Mouse (Mus musculus): ENCODE data around the gene Fam151b. TPM values are rescaled to one million over a fixed set of nuclear protein-coding genes. Genes with fewer than 3 reads are reported as not detected.

Fam151b gene
- polyA plus RNA-seq, 1 experiment from 2014 or later: 0.12 TPM

DNA sequence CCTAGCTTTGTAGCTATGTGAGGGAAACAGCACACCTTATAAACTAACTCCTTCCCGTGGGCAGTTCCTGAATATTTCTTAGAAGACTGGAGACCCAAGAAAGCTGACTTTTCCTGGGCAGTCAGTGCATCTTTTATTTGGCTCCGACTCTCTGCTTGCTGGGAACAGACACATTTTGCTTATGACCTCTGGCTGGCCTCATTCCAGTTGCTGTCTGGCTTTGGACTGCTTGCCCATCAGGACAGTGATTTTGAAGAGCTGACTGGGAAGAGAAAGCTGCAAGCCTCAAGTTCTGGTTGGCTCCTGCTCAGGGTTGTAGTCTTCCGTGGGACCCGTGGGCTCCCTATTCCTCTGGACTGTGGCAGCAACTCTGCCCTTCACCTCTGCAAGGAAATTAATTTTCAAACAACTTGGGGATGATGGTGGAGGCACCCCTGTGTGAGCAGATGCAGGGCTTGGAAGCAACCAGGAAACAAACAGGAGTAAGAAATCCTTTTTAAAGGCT, 56.4 kb downstream of the Fam151b start:
- ATAC-seq (ENCODE audit: insufficient read depth, low FRiP score): no peak
- Histone ChIP-seq H3K4me2 (ENCODE audit: low read depth, low read length) (no peak overlapping the region), H3K27ac (ENCODE audit: low read length) (no peak overlapping the region), H3K4me3 (replicated peaks; ENCODE audit: low read length) (no peak overlapping the region), H3K9me3 (replicated peaks; ENCODE audit: control insufficient read depth, low read length) (no peaks in the 10 kb centered on the region), H3K27me3 (ENCODE audit: control insufficient read depth, insufficient read depth, low read length) (peaks cover 47% of the 10 kb centered on the region), H3K9ac (ENCODE audit: low read length) (no peak overlapping the region), H3K36me3 (ENCODE audit: control insufficient read depth, insufficient read depth, low read length) (no peaks in the 10 kb centered on the region), H3K4me1 (ENCODE audit: control insufficient read depth, insufficient read depth, low read length) (peaks cover 9% of the 10 kb centered on the region; the same call in 1 of the 2 replicates)
- WGBS: 34% methylated on average over 4 of the region's 4 CpGs

DNA sequence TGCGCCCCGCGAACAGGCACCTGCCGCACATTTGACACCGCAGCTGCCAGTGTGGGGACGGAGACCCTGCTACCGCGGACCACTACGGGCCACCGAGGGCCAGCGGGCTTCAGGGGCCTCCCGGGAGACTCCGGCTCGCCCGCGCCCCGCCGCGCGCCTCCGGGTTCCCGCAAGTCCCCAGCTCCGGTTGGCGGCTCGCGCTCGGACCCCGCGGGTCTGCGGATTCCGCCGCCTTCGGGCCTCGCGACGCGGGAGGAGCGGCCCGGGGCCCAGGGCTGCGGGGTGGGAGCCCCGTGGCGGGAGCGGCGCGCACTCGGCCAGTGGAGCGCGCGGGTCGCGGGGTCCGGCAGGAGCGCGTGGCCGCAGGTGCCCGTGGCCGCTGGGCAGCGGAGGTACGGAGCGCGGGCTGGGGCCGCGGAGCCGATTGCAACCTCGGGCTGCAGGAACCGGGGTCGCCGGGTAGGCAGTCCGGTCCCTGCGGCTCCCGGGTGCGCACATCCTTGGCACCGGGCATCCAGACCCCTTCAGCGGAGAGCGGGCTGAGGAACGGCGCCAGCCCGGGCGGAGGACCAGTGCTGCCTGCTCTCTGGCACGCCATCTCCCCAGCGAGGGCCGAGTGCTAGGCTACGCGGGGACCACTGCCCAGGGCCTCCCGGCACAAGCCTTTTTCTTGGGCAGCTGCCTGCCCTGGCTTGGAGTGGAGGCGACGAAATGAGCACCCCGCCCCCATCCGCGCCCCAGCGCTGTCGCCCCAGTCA, 57.3 kb downstream of the Fam151b start:
- peak overlapping the region; percentile 60 for H3K9ac ChIP-seq (ENCODE audit: low read length)
- under 1% methylated on average over 88 of the region's 92 CpGs for WGBS
- peak; percentile 36; the same call in 1 of the 2 replicates for ATAC-seq (ENCODE audit: insufficient read depth, low FRiP score)

DNA sequence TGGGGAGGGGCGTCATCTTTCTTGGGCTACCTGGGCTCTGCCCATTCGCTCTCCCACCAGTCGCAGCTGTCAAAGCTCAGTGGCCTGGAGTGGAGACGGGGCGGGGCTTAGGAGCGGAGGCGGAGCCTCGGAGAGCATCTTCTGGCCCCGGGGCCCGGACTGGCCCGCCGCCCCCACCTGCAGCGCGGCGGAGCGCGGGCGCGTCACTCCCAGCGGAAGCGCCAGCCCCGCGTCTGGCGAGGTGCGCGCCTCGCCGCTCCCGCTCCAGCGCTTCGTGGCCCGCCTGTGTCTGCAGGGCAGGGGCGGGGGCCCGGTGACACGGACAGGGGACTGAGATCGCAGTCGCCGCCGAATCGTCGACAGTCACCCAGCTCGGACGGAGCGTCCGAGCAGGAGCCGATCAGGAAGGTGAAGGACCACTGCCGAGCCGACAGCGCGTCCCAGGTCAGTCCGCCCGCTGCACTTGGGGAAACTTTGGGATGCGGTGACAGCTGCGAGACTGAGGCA, 58.0 kb downstream of the Fam151b start, which contains the start of gene Ankrd34b:
TSS of gene Ankrd34b (plus strand) at position 139 of the 507 bp plus-strand sequence.
- Histone ChIP-seq H3K36me3 (ENCODE audit: control insufficient read depth, insufficient read depth, low read length) (no peaks in the 10 kb centered on the region), H3K27ac (ENCODE audit: low read length) (no peak within 1 kb of the TSS), H3K4me3 (replicated peaks; ENCODE audit: low read length) (peak within 1 kb of the TSS; percentile 56), H3K9ac (ENCODE audit: low read length) (peak within 1 kb of the TSS; percentile 60), H3K4me1 (ENCODE audit: control insufficient read depth, insufficient read depth, low read length) (peaks cover 9% of the 10 kb centered on the region; the same call in 1 of the 2 replicates), H3K9me3 (replicated peaks; ENCODE audit: control insufficient read depth, low read length) (no peaks in the 10 kb centered on the region), H3K4me2 (ENCODE audit: low read depth, low read length) (peak within 1 kb of the TSS; percentile 96), H3K27me3 (ENCODE audit: control insufficient read depth, insufficient read depth, low read length) (peaks cover 47% of the 10 kb centered on the region)
- WGBS: 1% methylated on average over 54 of the region's 54 CpGs
- peak; percentile 65 for ATAC-seq (ENCODE audit: insufficient read depth, low FRiP score)

More for the DNA sequence above, 57.3 kb downstream of the Fam151b start:
- H3K36me3 ChIP-seq (ENCODE audit: control insufficient read depth, insufficient read depth, low read length): no peaks in the 10 kb centered on the region
- peaks cover 9% of the 10 kb centered on the region; the same call in 1 of the 2 replicates for H3K4me1 ChIP-seq (ENCODE audit: control insufficient read depth, insufficient read depth, low read length)
- H3K4me2 ChIP-seq (ENCODE audit: low read depth, low read length): peak overlapping the region; percentile 96
- no peak overlapping the region for H3K27ac ChIP-seq (ENCODE audit: low read length)
- H3K4me3 ChIP-seq (replicated peaks; ENCODE audit: low read length): peak overlapping the region; percentile 56
- peaks cover 47% of the 10 kb centered on the region for H3K27me3 ChIP-seq (ENCODE audit: control insufficient read depth, insufficient read depth, low read length)
- H3K9me3 ChIP-seq (replicated peaks; ENCODE audit: control insufficient read depth, low read length): no peaks in the 10 kb centered on the region

- H3K4me1 ChIP-seq (ENCODE audit: control insufficient read depth, insufficient read depth, low read length): peaks cover 9% of the 10 kb centered on the region; the same call in 1 of the 2 replicates
- H3K9ac ChIP-seq (ENCODE audit: low read length): no peak overlapping the region
- H3K9me3 ChIP-seq (replicated peaks; ENCODE audit: control insufficient read depth, low read length): no peaks in the 10 kb centered on the region
- no peak for ATAC-seq (ENCODE audit: insufficient read depth, low FRiP score)
- no peak overlapping the region for H3K4me2 ChIP-seq (ENCODE audit: low read depth, low read length)
- H3K27me3 ChIP-seq (ENCODE audit: control insufficient read depth, insufficient read depth, low read length): peaks cover 47% of the 10 kb centered on the region
- no peaks in the 10 kb centered on the region for H3K36me3 ChIP-seq (ENCODE audit: control insufficient read depth, insufficient read depth, low read length)
- no peak overlapping the region for H3K27ac ChIP-seq (ENCODE audit: low read length)
- no peak overlapping the region for H3K4me3 ChIP-seq (replicated peaks; ENCODE audit: low read length)
- 43% methylated on average over 3 of the region's 3 CpGs for WGBS
These were observed 60.1 kb downstream of the Fam151b start for GRCm38 (mm10) chr13:92423711-92424110.

DNA sequence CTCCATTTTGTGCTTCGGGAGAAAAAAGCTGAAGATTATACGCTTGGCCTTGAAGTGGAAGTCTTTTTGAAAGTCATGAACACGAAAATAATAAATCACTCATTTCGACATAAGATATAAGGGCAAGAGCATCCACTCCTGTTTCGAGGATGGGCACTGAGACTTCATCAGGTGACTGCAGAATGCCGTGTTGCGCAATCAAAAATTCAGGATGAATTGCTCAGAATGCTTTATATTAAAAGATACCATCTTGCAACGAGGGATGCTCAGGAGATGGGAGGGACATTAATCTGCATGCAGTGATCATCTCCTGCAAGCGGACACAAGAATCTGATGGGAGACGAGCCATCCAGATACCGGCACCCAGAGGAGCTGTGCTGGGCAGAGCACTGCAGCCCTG, 64.2 kb downstream of the Fam151b start:
- WGBS: 81% methylated on average over 11 of the region's 11 CpGs
- ATAC-seq (ENCODE audit: insufficient read depth, low FRiP score): no peak
- Histone ChIP-seq H3K4me3 (replicated peaks; ENCODE audit: low read length) (no peak overlapping the region), H3K27ac (ENCODE audit: low read length) (no peak overlapping the region), H3K27me3 (ENCODE audit: control insufficient read depth, insufficient read depth, low read length) (peaks cover 10% of the 10 kb centered on the region), H3K4me1 (ENCODE audit: control insufficient read depth, insufficient read depth, low read length) (no peaks in the 10 kb centered on the region), H3K36me3 (ENCODE audit: control insufficient read depth, insufficient read depth, low read length) (no peaks in the 10 kb centered on the region), H3K9me3 (replicated peaks; ENCODE audit: control insufficient read depth, low read length) (no peaks in the 10 kb centered on the region), H3K4me2 (ENCODE audit: low read depth, low read length) (no peak overlapping the region), H3K9ac (ENCODE audit: low read length) (no peak overlapping the region)

DNA sequence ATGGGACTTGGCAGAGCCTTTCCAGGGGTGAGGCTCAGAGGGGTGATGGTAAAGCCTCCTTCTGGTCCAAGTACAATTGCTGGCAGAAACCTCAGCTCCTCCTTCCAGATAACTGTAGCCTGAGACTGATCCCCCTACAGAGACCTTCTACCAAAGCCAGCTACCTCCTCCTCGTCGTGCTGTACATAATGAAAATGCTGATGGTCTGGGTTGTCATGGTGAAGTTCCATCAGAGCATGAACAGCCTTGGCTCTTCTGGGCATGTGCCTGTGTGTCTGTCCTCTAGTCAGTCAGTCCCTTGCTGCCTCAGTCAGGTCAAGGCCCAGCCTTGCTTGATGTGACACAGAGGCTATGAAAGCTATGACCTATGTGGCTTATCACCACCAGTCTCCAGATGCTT, 73.3 kb downstream of the Fam151b start:
- no peaks in the 10 kb centered on the region for H3K27me3 ChIP-seq (ENCODE audit: control insufficient read depth, insufficient read depth, low read length)
- H3K9me3 ChIP-seq (replicated peaks; ENCODE audit: control insufficient read depth, low read length): no peaks in the 10 kb centered on the region; the same call in 1 of the 2 replicates
- no peak for ATAC-seq (ENCODE audit: insufficient read depth, low FRiP score)
- H3K4me2 ChIP-seq (ENCODE audit: low read depth, low read length): no peak overlapping the region
- no peak overlapping the region for H3K4me3 ChIP-seq (replicated peaks; ENCODE audit: low read length)
- no peaks in the 10 kb centered on the region for H3K4me1 ChIP-seq (ENCODE audit: control insufficient read depth, insufficient read depth, low read length)
- no peak overlapping the region for H3K9ac ChIP-seq (ENCODE audit: low read length)
- no peak overlapping the region for H3K27ac ChIP-seq (ENCODE audit: low read length)
- H3K36me3 ChIP-seq (ENCODE audit: control insufficient read depth, insufficient read depth, low read length): no peaks in the 10 kb centered on the region
- 73% methylated on average over 2 of the region's 2 CpGs for WGBS

- Histone ChIP-seq H3K9me3 (replicated peaks; ENCODE audit: control insufficient read depth, low read length) (no peaks in the 10 kb centered on the region), H3K27ac (ENCODE audit: low read length) (no peak overlapping the region), H3K4me2 (ENCODE audit: low read depth, low read length) (no peak overlapping the region), H3K9ac (ENCODE audit: low read length) (no peak overlapping the region), H3K27me3 (ENCODE audit: control insufficient read depth, insufficient read depth, low read length) (no peaks in the 10 kb centered on the region), H3K4me1 (ENCODE audit: control insufficient read depth, insufficient read depth, low read length) (no peaks in the 10 kb centered on the region), H3K36me3 (ENCODE audit: control insufficient read depth, insufficient read depth, low read length) (no peaks in the 10 kb centered on the region), H3K4me3 (replicated peaks; ENCODE audit: low read length) (no peak overlapping the region)
- 65% methylated on average over 3 of the region's 3 CpGs for WGBS
- ATAC-seq (ENCODE audit: insufficient read depth, low FRiP score): no peak
These were observed 80.3 kb downstream of the Fam151b start for GRCm38 (mm10) chr13:92403496-92403895.

DNA sequence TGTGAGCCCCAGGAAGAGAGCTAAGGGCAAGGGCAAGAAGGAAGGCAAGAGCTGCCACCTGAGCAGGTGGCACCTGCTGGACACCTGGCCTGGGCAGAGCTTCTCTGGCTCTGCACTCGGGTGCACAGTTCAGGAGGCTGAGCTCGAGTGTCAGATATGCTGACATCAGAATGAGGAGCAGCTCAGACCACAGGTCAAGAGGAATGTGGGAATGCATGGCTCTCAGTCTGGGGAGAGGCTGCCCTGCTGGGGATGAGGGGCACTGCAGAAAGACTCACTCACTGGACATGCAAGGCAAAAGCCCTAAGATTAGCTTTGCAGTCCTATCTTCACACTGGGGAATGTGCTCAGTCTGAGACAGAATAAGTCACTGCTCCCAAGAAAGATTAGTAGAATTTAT, 81.8 kb downstream of the Fam151b start:
- H3K9ac ChIP-seq (ENCODE audit: low read length): no peak overlapping the region
- no peaks in the 10 kb centered on the region for H3K9me3 ChIP-seq (replicated peaks; ENCODE audit: control insufficient read depth, low read length)
- WGBS: 36% methylated on average over 2 of the region's 2 CpGs
- H3K36me3 ChIP-seq (ENCODE audit: control insufficient read depth, insufficient read depth, low read length): no peaks in the 10 kb centered on the region
- H3K27me3 ChIP-seq (ENCODE audit: control insufficient read depth, insufficient read depth, low read length): no peaks in the 10 kb centered on the region
- H3K27ac ChIP-seq (ENCODE audit: low read length): no peak overlapping the region
- ATAC-seq (ENCODE audit: insufficient read depth, low FRiP score): no peak
- H3K4me1 ChIP-seq (ENCODE audit: control insufficient read depth, insufficient read depth, low read length): no peaks in the 10 kb centered on the region
- no peak overlapping the region for H3K4me2 ChIP-seq (ENCODE audit: low read depth, low read length)
- H3K4me3 ChIP-seq (replicated peaks; ENCODE audit: low read length): no peak overlapping the region
